Mouse (Mus musculus): ENCODE data around the gene Tubb2a.

Gene Tubb2a

DNA sequence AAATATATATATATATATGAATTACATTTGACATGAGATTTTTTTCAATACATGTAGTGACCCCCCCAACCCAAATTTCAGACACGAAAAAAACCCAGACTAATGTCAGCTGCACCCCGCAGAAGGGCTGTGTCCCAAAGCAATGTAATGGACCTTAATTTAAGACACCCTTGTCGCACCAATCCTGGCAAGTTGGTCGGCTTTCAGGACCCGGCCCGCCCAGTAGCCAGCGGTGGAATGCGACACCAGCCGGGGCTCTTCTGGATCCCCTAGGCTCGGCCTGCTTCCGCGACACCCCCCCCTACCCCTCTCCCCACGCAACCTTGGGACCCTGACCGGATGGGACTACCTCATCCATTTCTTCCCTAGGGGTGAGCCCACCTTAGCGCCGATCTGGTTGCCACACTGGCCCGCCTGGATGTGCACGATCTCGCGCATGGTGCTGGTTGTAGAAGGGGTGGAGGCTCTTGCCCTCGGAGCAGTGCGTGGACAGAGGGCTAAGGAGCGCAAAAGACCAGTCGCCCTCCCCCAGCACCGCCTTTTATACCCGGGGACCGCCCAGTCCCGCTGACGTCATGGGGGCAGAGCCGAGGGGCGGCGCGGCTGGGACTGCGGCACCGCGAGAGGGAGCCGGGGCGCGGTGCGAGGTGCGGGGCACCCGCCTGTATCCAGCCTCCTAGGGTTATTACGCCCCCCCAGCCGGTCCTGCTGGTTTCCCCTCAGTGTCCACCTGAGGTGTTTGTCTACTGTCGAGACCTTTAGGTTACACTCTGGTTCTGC, at the start of gene Tubb2a:
Tubb2a (minus strand) TSS at position 516 of the 780 bp plus-strand sequence.
- peak; percentile 95 for DNase-seq (ENCODE audit: low spot score)

DNA sequence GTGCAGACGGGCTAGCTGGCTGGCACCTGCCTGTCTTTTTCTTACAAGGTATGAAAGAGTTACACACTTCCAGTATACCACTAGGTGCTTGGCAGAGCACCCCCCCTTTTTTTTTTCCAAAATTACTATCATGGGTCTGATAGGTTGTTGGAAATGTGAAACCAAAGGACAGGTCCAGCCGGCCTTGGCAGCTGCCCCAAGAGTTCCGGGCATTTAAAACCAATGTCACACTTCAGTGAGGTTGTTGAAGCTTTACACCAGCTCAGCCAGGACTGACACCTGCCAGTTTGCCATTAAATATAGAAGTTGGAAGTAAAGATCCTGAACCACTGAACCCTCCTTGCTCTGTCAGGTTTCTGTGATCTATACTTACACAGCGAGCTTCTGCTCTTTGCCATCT, 47.9 kb upstream of the Tubb2a start:
- DNase-seq (ENCODE audit: low spot score) = no peak

DNA sequence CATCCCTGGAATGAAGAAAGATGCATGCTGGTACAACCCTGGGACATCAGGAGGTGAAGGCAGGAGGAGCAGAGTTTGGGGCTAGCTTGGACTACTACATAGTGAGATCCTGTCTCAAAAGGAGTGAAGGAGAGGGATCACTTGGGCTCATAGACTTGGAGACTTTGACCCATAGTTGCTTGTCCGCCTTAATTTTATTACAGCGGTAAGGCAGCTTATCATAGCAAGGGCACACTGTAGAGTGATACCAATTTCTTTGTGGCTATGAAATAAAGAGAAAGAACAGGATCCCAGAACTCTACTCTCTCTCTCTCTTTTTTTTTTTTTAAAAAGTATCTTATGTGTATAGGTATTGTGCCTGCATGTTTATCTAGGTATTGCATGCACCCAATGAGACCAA, 42.7 kb upstream of the Tubb2a start:
- no peak for DNase-seq (ENCODE audit: low spot score)

DNA sequence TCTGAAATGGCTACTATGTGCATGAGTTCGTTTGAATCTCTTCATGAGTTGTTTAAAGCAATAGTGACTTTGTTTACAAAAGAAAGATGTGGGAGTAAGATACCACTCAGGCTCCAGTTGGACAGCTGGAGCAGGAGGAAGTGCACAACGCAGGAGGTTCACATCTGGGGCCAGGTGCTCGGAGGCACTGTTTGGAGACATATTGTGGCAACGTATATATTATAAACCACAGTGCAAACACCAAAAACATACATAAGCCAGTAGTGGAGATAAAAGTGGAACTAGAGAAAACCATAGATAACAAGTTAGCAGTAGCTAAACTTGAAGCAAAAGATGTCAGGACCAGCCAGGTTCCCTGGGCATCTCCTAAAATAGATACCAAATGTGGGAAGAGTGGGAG, 41.6 kb upstream of the Tubb2a start:
- no peak for DNase-seq (ENCODE audit: low spot score)

DNA sequence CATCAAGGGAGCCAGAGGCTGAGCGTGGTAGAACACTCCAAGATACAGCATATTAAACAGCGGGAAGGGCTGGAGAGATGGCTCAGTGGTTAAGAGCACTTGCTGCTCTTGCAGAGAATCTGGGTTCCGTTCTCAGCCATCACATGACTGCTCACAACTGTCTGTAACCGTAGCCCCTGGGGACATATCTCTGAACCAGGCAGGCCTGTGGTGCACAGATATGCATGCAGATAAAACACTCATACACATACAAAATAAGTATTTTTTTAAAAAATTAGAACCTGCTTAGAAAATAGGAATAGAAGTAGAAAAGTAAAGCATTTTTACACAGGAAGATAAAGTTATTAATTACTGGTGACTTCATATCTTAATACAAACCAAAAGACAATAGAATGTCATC, 41.0 kb upstream of the Tubb2a start:
- DNase-seq (ENCODE audit: low spot score) = no peak

DNA sequence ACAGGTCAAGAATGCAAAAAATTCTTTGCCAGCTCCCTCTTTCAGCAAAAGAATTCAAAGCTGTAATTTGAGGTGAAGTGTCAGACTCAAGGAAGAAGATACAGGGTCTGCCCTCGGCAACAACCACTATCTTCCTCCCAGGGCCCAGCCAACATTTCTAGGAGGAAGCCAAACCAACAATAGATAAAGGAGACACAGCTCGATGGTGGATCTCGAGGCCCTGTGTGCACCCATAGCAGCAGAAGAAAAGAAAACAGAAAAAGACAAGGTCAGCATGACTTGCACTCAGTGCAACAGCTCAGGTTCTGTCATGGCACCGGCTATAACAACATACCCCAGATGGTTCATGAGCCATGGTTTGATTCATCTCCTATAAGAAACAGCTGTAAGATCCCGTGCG, 38.7 kb upstream of the Tubb2a start:
- no peak for DNase-seq (ENCODE audit: low spot score)

DNA sequence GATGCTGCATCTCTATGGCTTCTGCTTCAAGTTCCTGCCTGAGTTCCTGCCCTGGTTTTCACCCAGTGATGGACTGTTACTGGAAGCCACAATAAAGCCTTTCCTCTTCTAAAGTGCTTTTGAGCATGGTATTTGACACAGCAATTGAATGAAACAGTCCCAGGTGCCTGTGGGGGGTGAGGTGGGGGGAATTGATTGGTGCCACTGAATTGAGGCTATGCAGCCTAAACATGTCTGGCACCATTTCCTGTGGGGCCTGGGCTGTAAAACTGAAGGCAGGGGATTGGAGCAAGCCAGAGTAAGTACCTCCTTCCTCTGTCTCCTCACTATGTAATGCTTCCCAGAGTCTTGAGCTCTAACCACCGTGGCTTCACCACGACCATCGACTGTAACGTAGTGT, 36.8 kb upstream of the Tubb2a start:
- no peak for DNase-seq (ENCODE audit: low spot score)

DNA sequence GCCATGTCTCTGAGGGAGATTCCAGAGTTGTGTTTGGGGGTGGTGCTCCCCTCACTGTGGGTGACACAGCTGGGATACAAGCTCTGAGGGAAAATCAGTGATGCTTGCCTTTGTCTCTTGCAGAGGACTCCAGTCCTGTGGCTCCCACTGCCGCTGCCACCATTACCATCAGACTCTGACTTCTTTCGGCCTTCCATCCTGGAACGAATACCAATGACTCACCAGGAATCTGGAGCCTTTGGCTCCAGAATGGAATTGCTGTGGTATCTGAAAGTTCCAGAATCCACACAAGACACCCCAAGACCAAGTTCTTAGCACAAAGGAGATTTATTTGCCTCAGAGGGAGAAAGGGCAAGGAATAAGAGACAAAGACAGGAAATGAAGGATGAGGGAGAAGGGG, 35.3 kb upstream of the Tubb2a start:
- DNase-seq (ENCODE audit: low spot score) = no peak

DNA sequence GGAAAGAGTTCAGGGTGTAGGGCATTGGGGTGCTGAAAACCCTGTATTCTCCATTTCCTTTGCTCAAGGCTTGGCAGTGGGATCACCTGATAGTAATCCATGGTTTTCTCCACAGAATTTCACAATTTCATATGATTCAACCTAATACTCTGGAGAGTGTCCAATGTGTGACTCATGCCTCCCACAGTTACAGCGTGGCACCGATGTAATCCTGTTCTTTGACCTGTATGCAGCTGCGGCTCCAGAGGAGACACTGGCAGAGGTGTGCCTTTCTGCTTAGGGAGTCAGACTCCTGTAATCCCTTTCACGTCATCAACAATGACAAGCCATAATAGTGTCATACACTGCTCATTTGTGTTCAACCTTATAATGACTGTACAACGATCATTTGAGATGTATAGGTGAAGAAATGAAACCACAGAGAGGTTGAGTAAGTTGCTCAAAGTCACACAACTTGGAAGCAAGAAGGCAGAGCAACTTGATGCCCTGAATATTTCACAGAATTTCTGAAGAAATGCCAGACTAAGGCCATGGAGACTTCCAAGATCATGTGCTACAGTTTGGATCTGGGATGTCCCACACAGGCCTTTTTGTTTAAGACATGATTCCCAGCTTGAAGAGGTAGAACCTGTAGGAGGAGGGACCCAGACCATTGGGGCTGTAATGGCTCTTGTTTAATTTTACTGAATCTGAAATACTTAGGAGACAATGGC, 34.7 kb upstream of the Tubb2a start:
- no peak for DNase-seq (ENCODE audit: low spot score)

DNA sequence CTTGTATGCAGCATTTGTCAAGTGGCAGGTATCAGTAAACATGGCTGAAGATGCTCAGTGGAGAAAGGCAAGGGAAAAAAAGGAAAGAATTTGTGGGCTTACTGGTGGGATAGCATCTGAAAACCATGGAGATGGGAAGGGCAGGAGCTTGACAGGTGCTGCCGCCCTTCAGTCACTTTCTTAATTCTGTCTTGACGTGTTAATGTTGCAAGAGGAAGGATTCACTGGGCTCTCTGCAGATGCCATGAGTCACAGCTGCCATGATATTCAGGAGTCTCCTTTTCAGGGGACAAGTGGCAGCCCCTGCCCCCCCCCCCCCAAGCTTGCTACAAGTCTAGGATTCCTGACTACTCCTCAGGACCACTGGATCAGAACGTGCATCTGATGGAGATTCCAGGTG, 34.1 kb upstream of the Tubb2a start:
- DNase-seq (ENCODE audit: low spot score) = no peak

DNA sequence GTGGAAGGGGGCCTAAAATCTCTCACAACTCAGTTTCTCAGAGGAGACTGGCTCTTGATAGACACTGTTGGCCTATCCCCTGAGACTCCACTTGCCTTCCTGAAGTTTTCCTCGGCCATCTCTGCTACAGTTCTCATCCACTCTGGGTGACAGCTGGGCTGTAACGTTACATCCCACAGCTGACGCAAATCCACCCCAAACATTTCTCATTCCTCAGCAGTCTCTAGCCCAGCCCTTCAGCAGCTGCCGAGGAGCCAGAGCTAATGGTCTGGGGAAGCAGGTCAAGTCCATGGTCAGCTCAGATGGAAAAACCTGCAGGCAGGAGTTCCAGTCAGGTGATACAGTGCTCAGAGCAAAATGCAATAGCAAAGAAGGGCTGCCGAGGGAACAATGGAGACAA, 33.2 kb upstream of the Tubb2a start:
- DNase-seq (ENCODE audit: low spot score) = no peak

DNA sequence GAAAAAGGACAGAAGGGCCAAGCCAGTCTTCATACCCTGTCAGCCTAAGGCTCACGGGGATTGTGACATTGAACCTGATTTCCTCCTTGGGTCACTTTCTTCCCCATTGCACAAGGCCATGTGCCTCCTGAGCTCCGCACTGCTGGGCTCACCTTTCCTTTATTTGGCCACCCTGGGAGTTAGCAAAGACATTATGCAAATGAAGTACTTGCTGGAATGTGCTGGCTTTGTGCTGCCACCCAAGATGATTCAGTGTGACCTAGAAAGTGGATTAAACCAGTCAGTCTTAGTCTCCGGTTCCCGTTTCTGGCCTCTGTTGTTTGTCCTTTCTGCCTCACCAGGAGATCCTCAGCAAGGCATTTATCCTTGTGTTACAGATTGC, 31.9 kb upstream of the Tubb2a start:
- no peak for DNase-seq (ENCODE audit: low spot score)

DNA sequence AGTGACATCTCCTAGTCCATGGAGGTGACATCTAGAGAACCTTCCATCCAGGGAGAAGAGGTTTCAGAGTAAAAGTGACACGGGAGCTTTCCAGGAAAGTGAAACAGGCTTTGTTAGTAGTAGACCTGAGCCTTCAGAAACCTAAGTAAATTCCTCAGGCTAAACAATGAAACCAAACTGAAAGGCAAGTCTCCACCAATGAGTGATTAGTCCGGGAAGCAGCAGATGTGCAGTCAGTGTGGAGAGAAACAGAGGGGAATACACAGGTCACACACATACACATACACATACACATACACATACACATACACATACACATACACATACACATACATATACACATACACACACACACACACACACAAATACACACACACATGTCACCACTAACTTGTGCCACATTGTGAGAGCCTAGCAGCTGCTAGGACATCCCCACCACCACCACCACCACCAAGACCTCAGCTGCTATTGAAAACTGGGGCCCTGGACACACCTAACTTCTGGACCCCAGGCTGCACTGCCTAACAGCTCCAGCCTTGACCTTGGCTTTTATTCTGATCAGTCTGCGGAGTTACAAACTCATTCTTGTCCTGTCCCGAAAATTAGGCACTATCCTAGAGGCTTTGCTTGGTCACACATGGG, 31.3 kb upstream of the Tubb2a start:
- no peak for DNase-seq (ENCODE audit: low spot score)

DNA sequence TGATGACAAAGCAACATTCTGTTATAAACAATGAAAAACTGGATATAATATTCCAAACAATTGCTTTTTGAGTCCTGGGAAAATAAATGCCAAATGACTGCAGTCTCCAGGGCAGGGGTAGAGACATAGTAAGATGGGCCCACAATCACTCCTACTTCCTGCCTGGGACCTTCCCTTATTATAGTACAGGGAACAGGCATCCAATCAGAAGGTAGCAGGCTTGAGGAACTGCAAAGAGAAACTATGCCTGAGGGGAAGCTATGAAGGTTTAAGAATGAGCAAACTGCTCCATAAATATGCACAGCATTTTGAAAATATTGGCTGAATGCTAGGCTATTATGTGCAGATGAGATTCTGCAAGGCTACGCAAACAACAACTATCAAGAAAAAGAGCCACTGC, 29.2 kb upstream of the Tubb2a start:
- DNase-seq (ENCODE audit: low spot score) = no peak

DNA sequence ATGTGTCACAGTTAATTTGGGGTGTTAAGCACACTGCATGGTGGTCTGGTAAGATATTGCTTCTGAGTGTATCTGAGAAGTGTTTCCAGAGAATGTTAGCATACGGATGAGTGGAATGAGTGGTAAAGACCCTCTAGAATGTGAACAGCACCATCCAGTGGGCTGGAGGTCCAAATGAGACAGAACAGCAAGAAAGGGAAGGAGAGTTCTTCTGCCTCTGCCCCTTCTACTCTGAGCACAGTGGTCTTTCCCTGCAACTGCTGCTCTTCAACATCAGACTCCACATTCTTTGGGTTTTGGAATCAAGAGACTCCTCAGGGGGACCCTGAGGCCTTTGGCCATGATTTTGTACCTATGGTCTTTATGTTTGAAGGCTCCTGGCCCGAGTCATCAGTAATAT, 28.4 kb upstream of the Tubb2a start:
- DNase-seq (ENCODE audit: low spot score) = no peak

DNA sequence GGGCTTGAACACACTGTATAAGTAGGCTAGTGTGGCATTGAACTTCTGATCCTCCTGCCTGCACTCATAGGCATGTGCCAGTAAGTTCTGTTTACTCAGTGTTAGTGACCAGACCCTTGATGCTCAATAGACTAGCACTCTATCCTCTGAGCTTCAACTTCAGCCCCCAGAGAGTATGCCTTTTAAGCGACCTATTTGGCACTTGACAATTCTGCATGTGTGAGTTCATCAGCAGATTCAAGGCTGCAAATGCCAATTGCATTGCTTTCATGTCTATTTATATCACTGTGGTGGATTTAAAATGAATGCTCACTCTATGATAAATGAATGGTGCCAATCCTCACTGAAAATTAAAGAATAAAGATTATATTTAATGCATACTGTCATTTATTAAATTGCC, 27.6 kb upstream of the Tubb2a start:
- DNase-seq (ENCODE audit: low spot score) = no peak

DNA sequence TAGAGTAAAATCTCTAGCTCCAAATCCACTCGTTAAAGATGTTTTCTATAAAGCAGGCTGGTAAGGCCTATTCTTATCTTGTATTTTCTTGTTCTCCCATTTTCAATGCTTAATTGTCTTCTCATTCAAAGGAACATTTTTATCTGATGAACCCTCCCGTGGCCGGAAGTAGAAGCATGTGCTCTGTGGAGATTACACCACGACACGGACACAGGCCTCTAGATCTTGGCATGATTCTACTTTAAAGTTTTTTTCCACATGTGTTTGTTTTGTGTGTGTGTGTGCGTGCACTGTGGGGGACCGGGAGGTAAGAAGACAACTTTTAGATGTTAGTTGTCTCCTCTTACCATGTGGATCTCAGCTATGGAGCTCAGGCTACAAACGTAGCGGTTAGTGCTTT, 24.1 kb upstream of the Tubb2a start:
- DNase-seq (ENCODE audit: low spot score) = no peak

DNA sequence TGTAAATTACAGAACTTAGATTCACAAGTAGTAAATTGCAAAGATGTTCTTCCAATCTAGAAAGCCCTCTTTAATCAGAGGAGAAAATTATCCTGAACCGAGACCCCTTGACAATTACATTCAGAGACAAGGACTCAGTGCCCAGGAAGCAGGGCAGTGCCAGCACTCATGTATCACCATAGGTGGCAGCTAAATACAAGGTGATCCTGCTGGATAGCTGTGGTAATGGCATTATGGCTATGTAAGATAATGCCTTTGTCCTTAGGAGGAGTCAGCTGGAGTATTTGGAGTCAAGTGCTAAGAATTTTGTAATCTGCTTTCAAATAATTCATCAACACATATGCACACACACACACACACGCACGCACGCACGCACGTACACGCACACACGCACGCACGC, 23.4 kb upstream of the Tubb2a start:
- no peak for DNase-seq (ENCODE audit: low spot score)

DNA sequence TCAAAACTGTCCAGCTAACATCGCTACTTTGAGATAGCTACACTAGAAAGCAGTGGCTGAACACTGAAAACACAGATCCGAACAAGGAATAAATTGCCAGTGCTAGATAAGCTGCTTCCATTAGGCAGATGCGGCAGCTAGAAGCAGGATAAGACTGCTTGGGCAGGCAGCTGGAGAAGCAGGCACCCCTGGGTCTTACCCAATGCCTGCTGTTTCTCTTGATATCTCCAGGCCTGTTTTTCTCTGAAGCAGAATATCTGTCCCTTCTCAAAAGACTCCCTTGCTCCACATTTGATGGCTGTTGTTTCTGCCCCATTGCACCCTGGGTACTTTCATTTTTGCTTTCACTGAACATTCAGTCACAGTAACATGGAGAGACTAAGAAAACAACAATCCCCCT, 22.9 kb upstream of the Tubb2a start:
- no peak for DNase-seq (ENCODE audit: low spot score)

DNA sequence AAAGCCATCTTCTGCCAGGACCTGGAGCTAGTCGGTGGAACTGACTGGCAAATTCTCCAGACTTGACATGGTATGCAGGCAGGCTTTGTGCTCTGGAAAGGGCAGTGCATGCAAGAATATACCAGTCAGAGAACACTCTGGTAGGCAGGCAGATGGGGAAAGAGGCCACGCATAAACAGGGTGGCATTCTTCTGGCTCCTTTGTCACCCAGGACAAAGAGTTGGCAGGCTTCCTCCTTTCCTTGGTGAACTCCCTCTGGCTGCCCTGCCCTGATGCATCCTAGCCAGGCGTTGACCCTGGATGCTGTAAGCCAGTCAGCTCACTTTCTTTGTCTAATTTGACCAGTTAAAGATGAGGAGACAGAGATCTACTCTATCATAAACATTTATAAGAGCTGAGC, 19.3 kb upstream of the Tubb2a start:
- DNase-seq (ENCODE audit: low spot score) = no peak

DNA sequence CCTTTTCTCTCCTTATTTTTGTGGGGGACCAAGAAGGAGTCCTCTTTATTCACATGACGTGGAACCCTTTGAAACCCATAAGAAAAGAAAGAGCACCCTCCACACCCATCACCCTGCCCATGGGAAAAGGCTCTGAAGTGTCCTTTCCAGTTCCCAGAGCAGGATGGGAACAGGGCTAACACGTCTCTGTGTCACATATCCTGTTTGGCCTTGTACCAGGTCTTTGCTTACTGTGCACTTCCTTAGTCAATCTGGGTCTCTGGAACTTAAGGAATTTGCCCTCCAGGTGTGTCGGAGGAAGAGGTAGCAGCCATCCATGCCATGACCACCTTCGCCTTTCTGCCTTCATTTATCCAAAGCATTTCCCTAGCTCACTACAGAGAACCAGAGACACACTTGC, 18.6 kb upstream of the Tubb2a start:
- no peak for DNase-seq (ENCODE audit: low spot score)

DNA sequence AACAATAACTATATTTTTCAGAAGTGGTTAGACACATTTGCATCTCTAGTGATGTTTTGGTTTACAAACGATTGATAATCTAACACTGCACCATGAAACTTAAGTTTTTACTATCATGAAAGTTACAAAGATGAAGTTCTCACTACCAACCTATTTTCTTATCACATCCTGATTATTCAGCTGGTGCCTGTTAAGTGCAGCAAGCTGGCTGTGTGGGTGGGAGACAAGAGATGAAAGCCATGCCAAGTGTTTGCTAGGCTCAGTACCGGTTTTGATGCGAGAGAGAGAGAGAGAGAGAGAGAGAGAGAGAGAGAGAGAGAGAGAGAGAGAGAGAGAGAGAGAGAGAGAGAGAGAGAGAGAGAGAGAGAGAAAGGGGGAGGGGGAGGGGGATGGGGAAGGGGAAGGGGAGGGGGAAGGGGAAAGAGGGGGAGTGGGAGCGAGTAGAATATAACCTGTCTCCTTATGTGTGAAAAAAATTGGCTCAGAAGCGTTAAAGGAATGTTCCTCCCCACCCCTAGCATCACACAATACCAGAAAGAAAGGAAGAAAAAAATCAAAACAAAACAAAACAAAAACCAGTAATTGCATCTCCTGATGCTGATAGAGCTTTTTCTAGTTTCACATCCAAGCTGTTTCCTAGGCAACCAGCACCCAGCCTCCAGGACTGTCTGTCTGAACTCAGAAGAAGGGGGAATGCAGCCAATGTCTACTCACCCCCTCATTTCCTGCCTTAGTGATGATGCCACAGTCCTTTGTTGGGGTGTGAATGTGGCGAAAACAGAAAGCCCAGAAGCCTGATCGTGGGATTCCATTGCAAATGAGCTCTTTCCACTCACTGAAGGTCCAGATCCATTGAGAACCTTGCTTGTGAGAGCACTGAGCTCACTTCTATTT, 18.0 kb upstream of the Tubb2a start:
- no peak for DNase-seq (ENCODE audit: low spot score)
